Mouse (Mus musculus): ENCODE results near the gene Iqcd. TPM values are rescaled to one million over a fixed set of nuclear protein-coding genes. Genes with fewer than 3 reads are reported as not detected.

Iqcd gene
- polyA plus RNA-seq, 1 experiment from 2014 or later, result 0.40 TPM

GRCm38 (mm10) chr5:120560616-120561311 lies 28.1 kb upstream of the Iqcd start:
- H3K4me2 ChIP-seq (ENCODE audit: low read depth, severe bottlenecking), result no peak overlapping the region
- peaks cover 12% of the 10 kb centered on the region for H3K36me3 ChIP-seq (ENCODE audit: control insufficient read depth, insufficient read depth, low read length)
- 16% methylated on average over 16 of the region's 16 CpGs for WGBS
- H3K4me1 ChIP-seq (ENCODE audit: control insufficient read depth, insufficient read depth, low read length), result peaks cover 32% of the 10 kb centered on the region
- H3K9me3 ChIP-seq (ENCODE audit: control insufficient read depth, low read length), result no peaks in the 10 kb centered on the region
- peak; percentile 58 for DNase-seq (ENCODE audit: low spot score)
- H3K27ac ChIP-seq (replicated peaks; ENCODE audit: low read depth, low read length), result no peak overlapping the region
- ATAC-seq (ENCODE audit: insufficient number of reproducible peaks, low FRiP score, low TSS enrichment, low read depth), result no peak
- no peak overlapping the region for H3K4me3 ChIP-seq (ENCODE audit: low read depth, low read length)
- H3K9ac ChIP-seq (ENCODE audit: low read length), result no peak overlapping the region
- H3K27me3 ChIP-seq (ENCODE audit: control insufficient read depth, insufficient read depth, low read length), result no peaks in the 10 kb centered on the region

- no peak for ATAC-seq (ENCODE audit: insufficient number of reproducible peaks, low FRiP score, low TSS enrichment, low read depth)
- H3K9ac ChIP-seq (ENCODE audit: low read length), result no peak overlapping the region
- no peak overlapping the region for H3K4me3 ChIP-seq (ENCODE audit: low read depth, low read length)
- no peaks in the 10 kb centered on the region for H3K27me3 ChIP-seq (ENCODE audit: control insufficient read depth, insufficient read depth, low read length)
- peak; percentile 45 for DNase-seq (ENCODE audit: low spot score)
- H3K27ac ChIP-seq (replicated peaks; ENCODE audit: low read depth, low read length), result peak overlapping the region; percentile 79
- no peaks in the 10 kb centered on the region for H3K9me3 ChIP-seq (ENCODE audit: control insufficient read depth, low read length)
- H3K4me1 ChIP-seq (ENCODE audit: control insufficient read depth, insufficient read depth, low read length), result peaks cover 56% of the 10 kb centered on the region
- H3K4me2 ChIP-seq (ENCODE audit: low read depth, severe bottlenecking), result no peak overlapping the region
- no peaks in the 10 kb centered on the region for H3K36me3 ChIP-seq (ENCODE audit: control insufficient read depth, insufficient read depth, low read length)
- WGBS, result 58% methylated on average over 28 of the region's 28 CpGs
Measured at GRCm38 (mm10) chr5:120562956-120563913, 25.6 kb upstream of the Iqcd start.

GRCm38 (mm10) chr5:120563914-120564311 lies 24.9 kb upstream of the Iqcd start:
- no peak for DNase-seq (ENCODE audit: low spot score)
- peaks cover 63% of the 10 kb centered on the region for H3K4me1 ChIP-seq (ENCODE audit: control insufficient read depth, insufficient read depth, low read length)
- H3K9me3 ChIP-seq (ENCODE audit: control insufficient read depth, low read length), result no peaks in the 10 kb centered on the region
- no peak overlapping the region for H3K9ac ChIP-seq (ENCODE audit: low read length)
- H3K4me3 ChIP-seq (ENCODE audit: low read depth, low read length), result no peak overlapping the region
- H3K36me3 ChIP-seq (ENCODE audit: control insufficient read depth, insufficient read depth, low read length), result no peaks in the 10 kb centered on the region
- no peaks in the 10 kb centered on the region for H3K27me3 ChIP-seq (ENCODE audit: control insufficient read depth, insufficient read depth, low read length)
- peak overlapping the region; percentile 79; the same call in 1 of the 2 replicates for H3K27ac ChIP-seq (replicated peaks; ENCODE audit: low read depth, low read length)
- WGBS, result 54% methylated on average over 4 of the region's 4 CpGs
- H3K4me2 ChIP-seq (ENCODE audit: low read depth, severe bottlenecking), result no peak overlapping the region
- ATAC-seq (ENCODE audit: insufficient number of reproducible peaks, low FRiP score, low TSS enrichment, low read depth), result no peak

DNA sequence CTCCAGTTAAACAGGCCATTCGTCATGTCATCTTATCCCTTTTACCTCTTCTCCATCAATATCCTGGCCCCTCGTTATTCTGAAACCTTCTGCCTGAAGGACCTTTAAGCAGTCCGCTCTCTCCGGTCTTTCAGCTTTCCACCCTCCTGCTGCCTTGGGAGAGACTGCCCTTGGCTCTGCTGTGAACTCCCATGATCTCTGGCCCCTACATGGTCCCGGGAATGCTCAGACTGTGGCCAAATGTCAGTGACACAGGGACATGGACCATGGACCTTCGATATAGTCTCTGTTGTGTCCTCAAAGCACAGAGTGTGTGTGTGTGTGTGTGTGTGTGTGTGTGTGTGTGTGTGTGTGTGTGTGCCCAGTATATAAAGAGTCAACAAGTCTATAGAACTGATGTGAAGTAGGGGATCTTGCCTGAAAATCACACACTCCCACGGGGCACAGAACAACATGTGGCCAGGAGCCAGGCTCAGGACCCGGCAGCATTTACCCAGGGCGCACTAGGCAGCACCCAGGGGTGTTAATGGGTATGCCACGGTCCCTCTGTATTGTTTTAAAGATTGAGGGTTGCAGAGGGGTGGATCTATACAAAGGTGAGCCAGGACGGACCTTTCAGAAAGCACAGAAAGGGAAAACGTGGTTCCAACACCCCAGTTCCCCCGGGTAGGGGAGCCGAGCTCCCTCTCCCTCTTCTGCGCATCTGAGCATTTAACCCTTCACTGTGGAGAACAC lies 23.5 kb upstream of the Iqcd start:
- H3K4me2 ChIP-seq (ENCODE audit: low read depth, severe bottlenecking), result no peak overlapping the region
- DNase-seq (ENCODE audit: low spot score), result no peak
- peaks cover 66% of the 10 kb centered on the region for H3K4me1 ChIP-seq (ENCODE audit: control insufficient read depth, insufficient read depth, low read length)
- H3K9me3 ChIP-seq (ENCODE audit: control insufficient read depth, low read length), result no peaks in the 10 kb centered on the region
- no peaks in the 10 kb centered on the region for H3K27me3 ChIP-seq (ENCODE audit: control insufficient read depth, insufficient read depth, low read length)
- ATAC-seq (ENCODE audit: insufficient number of reproducible peaks, low FRiP score, low TSS enrichment, low read depth), result no peak
- no peak overlapping the region; the same call in 1 of the 2 replicates for H3K9ac ChIP-seq (ENCODE audit: low read length)
- H3K27ac ChIP-seq (replicated peaks; ENCODE audit: low read depth, low read length), result peak overlapping the region; percentile 22; the same call in 1 of the 2 replicates
- no peak overlapping the region for H3K4me3 ChIP-seq (ENCODE audit: low read depth, low read length)
- 40% methylated on average over 15 of the region's 15 CpGs for WGBS
- H3K36me3 ChIP-seq (ENCODE audit: control insufficient read depth, insufficient read depth, low read length), result no peaks in the 10 kb centered on the region

DNA sequence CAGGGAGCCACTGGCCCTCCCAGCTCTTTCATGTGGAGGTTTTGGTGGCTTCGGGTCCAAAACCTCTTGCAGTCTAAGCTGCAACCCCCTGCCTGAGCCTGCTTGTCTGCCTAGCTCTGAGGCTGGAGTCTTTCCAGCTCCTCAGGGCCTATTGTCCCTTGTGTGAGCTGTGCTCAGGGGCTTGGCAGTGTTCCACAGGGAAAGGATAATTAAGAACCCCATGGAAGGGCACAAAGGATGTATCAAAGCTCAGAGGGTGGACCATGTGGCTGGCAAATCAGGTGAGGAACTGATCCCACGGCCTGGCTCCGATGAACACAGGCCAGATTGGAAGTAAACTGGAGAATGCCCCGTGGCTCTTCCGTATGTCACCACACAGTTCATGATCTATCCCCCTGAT lies 22.7 kb upstream of the Iqcd start:
- Histone ChIP-seq H3K4me1 (ENCODE audit: control insufficient read depth, insufficient read depth, low read length) (peaks cover 65% of the 10 kb centered on the region), H3K27me3 (ENCODE audit: control insufficient read depth, insufficient read depth, low read length) (no peaks in the 10 kb centered on the region), H3K9ac (ENCODE audit: low read length) (no peak overlapping the region; the same call in 1 of the 2 replicates), H3K9me3 (ENCODE audit: control insufficient read depth, low read length) (no peaks in the 10 kb centered on the region), H3K36me3 (ENCODE audit: control insufficient read depth, insufficient read depth, low read length) (no peaks in the 10 kb centered on the region), H3K27ac (replicated peaks; ENCODE audit: low read depth, low read length) (0 out of 2 replicates have a peak overlapping the region, but pooled peaks have one; percentile 22), H3K4me2 (ENCODE audit: low read depth, severe bottlenecking) (no peak overlapping the region), H3K4me3 (ENCODE audit: low read depth, low read length) (no peak overlapping the region)
- 71% methylated on average over 5 of the region's 5 CpGs for WGBS
- ATAC-seq (ENCODE audit: insufficient number of reproducible peaks, low FRiP score, low TSS enrichment, low read depth), result no peak
- DNase-seq (ENCODE audit: low spot score), result no peak

- 42% methylated on average over 9 of the region's 9 CpGs for WGBS
- no peak overlapping the region for H3K4me3 ChIP-seq (ENCODE audit: low read depth, low read length)
Measured at GRCm38 (mm10) chr5:120566681-120567252, 22.0 kb upstream of the Iqcd start.

DNA sequence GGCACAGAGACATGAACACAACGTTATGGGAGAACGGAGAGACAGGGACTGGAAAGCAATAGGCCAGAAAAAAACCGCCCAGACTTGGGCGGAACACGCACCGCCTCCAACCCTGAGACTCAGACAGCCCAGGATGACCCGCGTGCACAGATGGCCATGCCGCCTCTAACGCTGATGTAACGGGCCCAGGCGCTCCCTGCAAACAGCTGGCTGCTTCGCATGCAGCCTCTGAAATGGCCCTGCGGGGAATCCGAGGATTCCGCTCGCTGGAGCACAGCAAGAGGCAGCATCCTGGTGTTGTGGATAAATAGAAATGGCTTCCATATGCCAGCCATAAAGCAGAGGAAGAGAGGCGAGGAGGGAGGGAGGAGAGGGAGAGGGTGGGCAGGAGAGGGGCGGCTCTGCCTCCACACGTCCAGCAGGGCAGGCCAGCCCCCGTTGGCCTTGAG lies 21.5 kb upstream of the Iqcd start:
- WGBS, result 6% methylated on average over 21 of the region's 21 CpGs
- H3K9me3 ChIP-seq (ENCODE audit: control insufficient read depth, low read length), result no peaks in the 10 kb centered on the region
- H3K27ac ChIP-seq (replicated peaks; ENCODE audit: low read depth, low read length), result peak overlapping the region; percentile 85
- H3K4me3 ChIP-seq (ENCODE audit: low read depth, low read length), result no peak overlapping the region
- H3K4me2 ChIP-seq (ENCODE audit: low read depth, severe bottlenecking), result peak overlapping the region; percentile 26
- peaks cover 70% of the 10 kb centered on the region for H3K4me1 ChIP-seq (ENCODE audit: control insufficient read depth, insufficient read depth, low read length)
- peak; percentile 76 for DNase-seq (ENCODE audit: low spot score)
- no peaks in the 10 kb centered on the region for H3K27me3 ChIP-seq (ENCODE audit: control insufficient read depth, insufficient read depth, low read length)
- ATAC-seq (ENCODE audit: insufficient number of reproducible peaks, low FRiP score, low TSS enrichment, low read depth), result peak; percentile 28; the same call in 1 of the 2 replicates
- H3K36me3 ChIP-seq (ENCODE audit: control insufficient read depth, insufficient read depth, low read length), result no peaks in the 10 kb centered on the region
- peak overlapping the region; percentile 22; the same call in 1 of the 2 replicates for H3K9ac ChIP-seq (ENCODE audit: low read length)

More at GRCm38 (mm10) chr5:120566681-120567252, 22.0 kb upstream of the Iqcd start:
- no peaks in the 10 kb centered on the region for H3K27me3 ChIP-seq (ENCODE audit: control insufficient read depth, insufficient read depth, low read length)
- DNase-seq (ENCODE audit: low spot score) (peak; percentile 40), ATAC-seq (ENCODE audit: insufficient number of reproducible peaks, low FRiP score, low TSS enrichment, low read depth) (no peak)
- 0 out of 2 replicates have a peak overlapping the region, but pooled peaks have one; percentile 22 for H3K9ac ChIP-seq (ENCODE audit: low read length)
- peak overlapping the region; percentile 26 for H3K4me2 ChIP-seq (ENCODE audit: low read depth, severe bottlenecking)
- peaks cover 70% of the 10 kb centered on the region for H3K4me1 ChIP-seq (ENCODE audit: control insufficient read depth, insufficient read depth, low read length)
- H3K27ac ChIP-seq (replicated peaks; ENCODE audit: low read depth, low read length), result peak overlapping the region; percentile 85
- H3K9me3 ChIP-seq (ENCODE audit: control insufficient read depth, low read length), result no peaks in the 10 kb centered on the region
- H3K36me3 ChIP-seq (ENCODE audit: control insufficient read depth, insufficient read depth, low read length), result no peaks in the 10 kb centered on the region
